Mouse (Mus musculus) CH12.LX (cell line): ENCODE data around the gene Cfap44. TPM values are rescaled to one million over a fixed set of nuclear protein-coding genes. Genes with fewer than 3 reads are reported as not detected.
A peak's percentile ranks its signal among the peaks of the same experiment; 100 is the strongest.

Source experiments
- DNase-seq: peaks from one replicate; pipeline ENCODE4 v3.0.0-alpha.2; 2013; ENCODE audit errors: extremely low read depth
- H3K27ac ChIP-seq: 2 replicates; pipeline ENCODE4 v1.5.1; 2012; ENCODE audit warnings: low read depth, mild to moderate bottlenecking, control low read depth, moderate library complexity; ENCODE audit not compliant: insufficient read depth
- H3K27me3 ChIP-seq: replicated peaks from 2 replicates; pipeline ENCODE3; 2012; ENCODE audit warnings: inconsistent platforms
- H3K36me3 ChIP-seq, 2 experiments: replicated peaks in 1 of 2; 2 replicates each; pipeline versions ENCODE3 to v1.6.1; 2012; ENCODE audit warnings: inconsistent platforms in 1 of 2, low read length in 1 of 2, mild to moderate bottlenecking in 1 of 2, mixed read lengths in 1 of 2, moderate library complexity in 1 of 2; ENCODE audit not compliant: control insufficient read depth in 1 of 2, insufficient read depth in 1 of 2
- H3K4me1 ChIP-seq, 2 experiments: 2 replicates each; pipeline ENCODE4 v1.6.1; 2012; ENCODE audit warnings: inconsistent platforms in 1 of 2, moderate library complexity in 1 of 2; ENCODE audit not compliant: insufficient read depth in 2 of 2, control insufficient read depth in 1 of 2
- H3K4me2 ChIP-seq: 2 replicates; pipeline ENCODE4 v1.6.1; 2012; ENCODE audit warnings: low read depth, mild to moderate bottlenecking, control low read depth; ENCODE audit not compliant: poor library complexity, insufficient read depth, severe bottlenecking
- H3K4me3 ChIP-seq, 3 experiments: fragments of 150-350 bp in 1 of 3; sonication (generic) in 1 of 3; replicated peaks in 1 of 3; 2 replicates each; pipeline versions ENCODE3 to v1.5.1; 2011 to 2012; ENCODE audit warnings: low read depth in 2 of 3, low read length in 2 of 3, mild to moderate bottlenecking in 2 of 3, moderate library complexity in 2 of 3, control low read depth in 1 of 3, improper control_type of control experiment in 1 of 3, inconsistent platforms in 1 of 3, mixed read lengths in 1 of 3; ENCODE audit not compliant: poor library complexity in 1 of 3
- H3K79me2 ChIP-seq: replicated peaks from 2 replicates; pipeline ENCODE4 v1.6.1; 2012; ENCODE audit warnings: mild to moderate bottlenecking, moderate library complexity; ENCODE audit not compliant: control insufficient read depth, poor library complexity, insufficient read depth, severe bottlenecking; ENCODE audit errors: extremely low read depth
- H3K9ac ChIP-seq: 2 replicates; pipeline ENCODE4 v1.6.1; 2012; ENCODE audit warnings: low read depth, mild to moderate bottlenecking, control low read depth, moderate library complexity; ENCODE audit not compliant: insufficient read depth
- H3K9me3 ChIP-seq: replicated peaks from 2 replicates; pipeline ENCODE3; 2012; ENCODE audit warnings: low read length, inconsistent platforms, mixed read lengths
- CTCF ChIP-seq, 2 experiments: IDR thresholded peaks in 1 of 2; conservative IDR thresholded peaks in 1 of 2; 2 replicates each; pipeline ENCODE4 v1.5.1; 2011 to 2012; ENCODE audit warnings: low read depth in 2 of 2, low read length in 2 of 2, improper control_type of control experiment in 1 of 2, inconsistent platforms in 1 of 2, mild to moderate bottlenecking in 1 of 2, moderate library complexity in 1 of 2
- ELF1 ChIP-seq: IDR thresholded peaks from 2 replicates; pipeline ENCODE4 v1.6.1; 2014; ENCODE audit warnings: low read depth, mild to moderate bottlenecking, inconsistent platforms, low read length, improper control_type of control experiment
- EP300 ChIP-seq: IDR thresholded peaks from 2 replicates; pipeline ENCODE4 v1.6.1; 2011; ENCODE audit warnings: low read length, improper control_type of control experiment
- ETS1 ChIP-seq: conservative IDR thresholded peaks from 2 replicates; pipeline ENCODE4 v1.6.1; 2012; ENCODE audit warnings: low read depth, mild to moderate bottlenecking, inconsistent platforms, low read length, improper control_type of control experiment, moderate library complexity
- HCFC1 ChIP-seq: IDR thresholded peaks from 2 replicates; pipeline ENCODE4 v1.6.1; 2012; ENCODE audit warnings: low read depth, mild to moderate bottlenecking, inconsistent platforms, low read length, improper control_type of control experiment
- JUN ChIP-seq: IDR thresholded peaks from 2 replicates; pipeline ENCODE4 v1.6.1; 2011; ENCODE audit warnings: low read depth, mild to moderate bottlenecking, low read length, improper control_type of control experiment, moderate library complexity; ENCODE audit not compliant: insufficient read depth
- MAX ChIP-seq: IDR thresholded peaks from 2 replicates; pipeline ENCODE4 v1.6.1; 2011; ENCODE audit warnings: low read length, improper control_type of control experiment
- MEF2A ChIP-seq: IDR thresholded peaks from 2 replicates; pipeline ENCODE4 v1.6.1; 2014; ENCODE audit warnings: low read depth, mild to moderate bottlenecking, inconsistent platforms, low read length, improper control_type of control experiment, borderline replicate concordance
- MXI1 ChIP-seq: IDR thresholded peaks from 2 replicates; pipeline ENCODE4 v1.6.1; 2011; ENCODE audit warnings: mild to moderate bottlenecking, low read depth, low read length, improper control_type of control experiment
- RAD21 ChIP-seq: IDR thresholded peaks from 2 replicates; pipeline ENCODE4 v1.6.1; 2011; ENCODE audit warnings: low read depth, mild to moderate bottlenecking, low read length, improper control_type of control experiment, moderate library complexity
- SMC3 ChIP-seq: IDR thresholded peaks from 2 replicates; pipeline ENCODE4 v1.6.1; 2011; ENCODE audit warnings: low read depth, low read length, improper control_type of control experiment
- TBP ChIP-seq: conservative IDR thresholded peaks from 2 replicates; pipeline ENCODE4 v1.6.1; 2011; ENCODE audit warnings: low read depth, low read length, improper control_type of control experiment
- UBTF ChIP-seq: IDR thresholded peaks from 2 replicates; pipeline ENCODE4 v1.6.1; 2012; ENCODE audit warnings: low read depth, mild to moderate bottlenecking, inconsistent platforms, low read length, improper control_type of control experiment, moderate library complexity
- ZNF384 ChIP-seq: IDR thresholded peaks from 2 replicates; pipeline ENCODE4 v1.6.1; 2012; ENCODE audit warnings: low read depth, low read length, improper control_type of control experiment, inconsistent platforms
- dilution Hi-C: fragments of 300-500 bp; cut with MboI; formaldehyde crosslinking; loops from 2 replicates; pipeline ENCODE4 v1.14.3; 2020; ENCODE audit warnings: low sequenced_read_pairs; ENCODE audit not compliant: extremely low pct_unique_long_range_greater_than_20kb, extremely low pct_ligation_motif_present
- in situ Hi-C: fragments of 300-500 bp; cut with MboI; formaldehyde crosslinking; loops from 3 replicates; pipeline ENCODE4 v1.14.3; 2019; ENCODE audit warnings: low sequenced_read_pairs, low pct_ligation_motif_present, low pct_unique_long_range_greater_than_20kb, mixed read lengths
- polyA plus RNA-seq: library from polyadenylated mRNA; unstranded; fragments of >175 nt; gene quantifications from 2 replicates; pipeline ENCODE4 v1.2.1, GENCODE M21; 2012; ENCODE audit warnings: low read depth; ENCODE audit not compliant: insufficient read length
- total RNA-seq, 2 experiments: library from RNA; depleted of rRNA; stranded (reverse); fragments of 300-350 nt in 1 of 2; fragments of >200 nt in 1 of 2; gene quantifications; 2 replicates each; pipeline ENCODE4 v1.2.3; 2012 to 2014

Cfap44 gene
- total and polyA plus RNA-seq, 3 experiments = not detected

GRCm38 (mm10) chr16:44480616-44481015, 86.0 kb downstream of the Cfap44 start:
- no peak overlapping the region for H3K9ac ChIP-seq
- no peaks in the 10 kb centered on the region for H3K27me3 ChIP-seq
- dilution Hi-C loops = no loop called here
- in situ Hi-C loops = loop anchor here (10.0 to 25.0 kb wide), 3 partner anchors 154 to 607 kb away; partner anchors contain the start of genes Ccdc80 and Nepro
- H3K27ac ChIP-seq = no peak overlapping the region
- peak; percentile 27 for DNase-seq
- no peak for TF ChIP-seq ELF1
- TF ChIP-seq UBTF = peak; percentile 39; the same call in 1 of the 2 replicates
- TF ChIP-seq ZNF384 = peak; percentile 100
- TF ChIP-seq HCFC1 = no peak
- TF ChIP-seq SMC3 = peak; percentile 71
- peak; percentile 30 to 71; a peak in 3 of 4 replicates for TF ChIP-seq CTCF (conservative IDR thresholded peaks at IDR 0.05 in 1 of 2, IDR thresholded peaks at IDR 0.05 in 1 of 2; ENCODE audit: low read depth in 2 of 2, low read length in 2 of 2)
- TF ChIP-seq RAD21 = peak; percentile 37
- no peak overlapping the region for H3K4me3 ChIP-seq
- H3K36me3 ChIP-seq = no peaks in the 10 kb centered on the region
- H3K79me2 ChIP-seq = no peaks in the 10 kb centered on the region
- no peak overlapping the region for H3K4me2 ChIP-seq
- H3K9me3 ChIP-seq = no peaks in the 10 kb centered on the region
- H3K4me1 ChIP-seq = no peaks in the 10 kb centered on the region

GRCm38 (mm10) chr16:44481599-44482593, 87.3 kb downstream of the Cfap44 start:
- Histone ChIP-seq H3K79me2 (no peaks in the 10 kb centered on the region), H3K36me3 (peaks cover 0 to 10% of the 10 kb centered on the region in 2 experiments), H3K9ac (no peak overlapping the region), H3K27ac (no peak overlapping the region), H3K4me1 (peaks cover 3 to 7% of the 10 kb centered on the region in 2 experiments; a peak in 2 of 4 replicates), H3K4me2 (no peak overlapping the region), H3K9me3 (no peaks in the 10 kb centered on the region), H3K4me3 (no peak overlapping the region), H3K27me3 (no peaks in the 10 kb centered on the region)
- TF ChIP-seq JUN = no peak
- TF ChIP-seq ELF1 = no peak
- no peak for TF ChIP-seq TBP
- no peak for TF ChIP-seq EP300
- no peak for TF ChIP-seq MAX
- no peak for TF ChIP-seq MXI1
- no peak for TF ChIP-seq MEF2A
- no peak for TF ChIP-seq UBTF
- no peak for TF ChIP-seq ETS1
- no peak for DNase-seq
- dilution Hi-C loops = no loop called here
- in situ Hi-C loops = loop anchor here (10.0 to 25.0 kb wide), 3 partner anchors 153 to 605 kb away; partner anchors contain the start of genes Ccdc80 and Nepro
